Mouse (Mus musculus): ENCODE data around the gene Gast.
A peak's percentile ranks its signal among the peaks of the same experiment; 100 is the strongest.
"Not testable (repeated sequence)": the region's sequence is repeated elsewhere in the genome, so short reads cannot be mapped to it uniquely, and the experiment has no call there.

Gene Gast

DNA sequence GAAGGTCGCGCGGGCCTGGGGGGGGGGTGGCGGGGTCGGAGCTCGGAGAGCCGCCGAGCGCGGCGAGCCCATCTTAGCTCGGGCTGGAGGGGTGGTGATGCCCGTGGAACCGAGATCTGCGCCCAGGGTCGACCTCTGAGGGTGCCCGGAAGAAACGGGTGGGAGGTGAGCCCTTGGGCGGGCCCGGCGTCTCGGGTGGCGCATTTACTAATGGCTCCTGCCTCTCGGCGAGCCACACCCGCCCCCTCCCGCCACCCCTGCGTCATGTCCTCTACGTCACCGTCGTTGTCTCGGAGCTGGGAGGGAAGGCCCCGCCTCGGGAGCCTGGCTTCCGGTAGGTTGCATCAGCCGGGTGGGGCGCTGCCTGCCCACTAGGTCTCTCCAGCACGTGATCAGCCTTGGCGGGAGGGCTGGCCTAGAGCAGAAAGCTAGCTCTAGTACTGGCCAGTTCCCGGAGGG lies 14.0 kb upstream of the Gast start:
- peak; percentile 82 for ATAC-seq (ENCODE audit: insufficient number of reproducible peaks, low FRiP score, low TSS enrichment)

DNA sequence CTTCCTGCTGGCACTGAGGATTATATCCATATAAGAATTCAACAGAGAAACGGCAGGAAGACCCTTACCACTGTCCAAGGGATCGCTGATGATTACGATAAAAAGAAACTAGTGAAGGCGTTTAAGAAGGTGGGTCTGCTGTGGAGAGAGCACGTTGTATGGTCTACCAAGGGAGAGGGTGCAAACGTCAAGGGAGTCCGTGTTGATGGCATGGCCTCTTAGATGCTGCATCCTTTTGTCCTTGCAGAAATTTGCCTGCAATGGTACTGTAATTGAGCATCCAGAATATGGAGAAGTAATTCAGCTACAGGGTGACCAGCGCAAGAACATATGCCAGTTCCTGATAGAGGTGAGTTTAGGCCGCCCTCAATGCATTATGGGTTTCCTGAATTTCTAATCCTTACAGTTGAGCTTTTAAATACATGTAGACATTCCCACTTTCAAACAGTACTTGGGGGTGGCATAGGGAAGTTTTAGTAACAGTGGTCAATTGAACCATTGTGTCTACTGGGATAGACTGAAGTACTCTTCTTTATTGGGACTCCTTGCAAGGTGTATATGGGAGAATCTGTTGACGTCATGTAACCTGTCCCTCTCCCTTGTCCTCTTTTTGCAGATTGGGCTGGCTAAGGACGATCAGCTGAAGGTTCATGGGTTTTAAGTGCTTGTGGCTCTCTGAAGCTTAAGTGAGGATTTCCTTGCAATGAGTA lies 13.4 kb upstream of the Gast start:
- not testable (repeated sequence) for ATAC-seq (ENCODE audit: insufficient number of reproducible peaks, low FRiP score, low TSS enrichment)

DNA sequence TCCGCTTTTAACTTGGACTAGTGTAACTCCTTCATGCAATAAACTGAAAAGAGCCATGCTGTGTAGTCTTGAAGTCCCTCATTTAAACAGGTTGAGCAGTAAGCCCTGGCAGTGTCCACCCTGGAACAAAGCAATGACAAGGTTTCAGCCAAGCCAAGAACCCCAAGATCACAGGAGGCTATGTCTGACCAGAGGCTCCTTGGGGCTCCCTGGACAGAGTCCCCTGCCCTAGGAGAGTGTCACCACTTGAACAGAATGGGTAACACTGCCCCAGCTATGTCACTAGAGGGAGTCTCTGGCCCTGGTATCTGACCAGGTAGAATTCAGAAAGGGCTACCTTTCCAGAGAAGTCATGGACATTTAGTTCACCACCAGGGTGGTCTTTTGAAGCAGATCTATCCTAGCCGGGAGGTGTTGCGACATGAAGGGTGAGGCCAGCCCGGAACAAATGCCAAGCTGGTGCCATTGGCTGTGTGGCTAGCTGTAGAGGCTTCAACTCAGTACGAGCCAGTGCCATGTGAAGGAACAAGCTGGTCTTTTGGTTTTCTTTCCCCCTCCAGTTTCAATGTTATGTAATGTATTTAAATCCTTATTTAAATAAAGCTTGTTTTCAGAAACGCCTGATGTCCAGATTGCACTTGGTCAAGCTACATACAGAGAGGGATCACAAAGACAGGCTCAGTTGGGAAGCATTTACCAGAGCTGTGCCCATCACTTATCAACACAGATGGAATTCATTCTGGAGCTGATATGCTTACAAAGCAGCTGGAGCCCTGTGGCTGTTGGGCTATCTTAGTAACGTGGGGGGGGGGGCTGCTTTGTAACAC lies 12.5 kb upstream of the Gast start:
- not testable (repeated sequence) for ATAC-seq (ENCODE audit: insufficient number of reproducible peaks, low FRiP score, low TSS enrichment)

DNA sequence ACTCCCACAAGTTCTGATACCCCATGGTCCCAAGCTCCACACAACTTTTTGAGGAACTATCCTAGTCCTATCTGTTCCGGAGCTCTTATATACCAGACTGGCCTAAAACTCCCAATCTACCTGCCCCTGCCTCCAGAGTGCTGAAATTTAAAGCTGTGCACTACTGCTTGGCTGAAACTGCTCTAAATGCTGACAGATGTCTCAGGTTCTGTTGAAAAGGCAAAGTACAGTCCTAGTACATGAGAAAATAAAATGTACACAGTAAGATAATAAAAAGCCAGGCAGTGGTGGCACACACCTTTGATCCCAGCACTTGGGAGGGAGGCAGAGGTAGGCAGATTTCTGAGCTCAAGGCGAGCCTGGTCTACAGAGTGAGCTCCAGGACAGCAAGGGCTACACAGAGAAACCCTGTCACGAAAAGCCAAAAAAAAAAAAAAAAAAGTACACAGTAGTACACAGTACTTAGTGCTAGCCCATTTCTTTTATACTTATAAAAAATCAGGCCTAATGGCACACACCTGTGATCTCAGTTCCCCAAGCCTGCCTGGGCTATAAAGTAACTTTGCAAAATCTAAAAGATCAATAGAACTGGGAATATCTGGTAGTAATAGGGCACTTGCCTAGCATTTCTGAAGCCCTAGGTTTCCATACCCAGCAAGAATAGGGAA lies 11.5 kb upstream of the Gast start:
- ATAC-seq (ENCODE audit: insufficient number of reproducible peaks, low FRiP score, low TSS enrichment), result no peak

DNA sequence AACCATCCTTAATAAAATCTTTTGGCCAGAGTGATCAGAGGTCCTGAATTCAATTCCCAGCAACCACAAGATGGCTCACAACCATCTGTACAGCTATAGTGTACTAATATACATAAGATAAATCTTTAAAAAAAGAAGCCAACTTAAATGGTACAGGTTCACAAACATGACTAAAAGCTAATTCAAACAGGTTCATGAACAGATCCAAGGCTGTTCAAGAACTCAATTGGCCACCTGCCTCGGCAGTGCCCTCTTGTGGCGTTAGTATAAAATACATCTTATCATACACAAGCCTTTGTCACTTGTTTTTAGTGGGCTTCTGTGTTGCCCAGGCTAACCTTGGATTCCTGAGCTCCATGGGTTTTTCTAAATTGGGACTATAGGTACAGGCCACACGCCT lies 10.6 kb upstream of the Gast start:
- no peak for ATAC-seq (ENCODE audit: insufficient number of reproducible peaks, low FRiP score, low TSS enrichment)

DNA sequence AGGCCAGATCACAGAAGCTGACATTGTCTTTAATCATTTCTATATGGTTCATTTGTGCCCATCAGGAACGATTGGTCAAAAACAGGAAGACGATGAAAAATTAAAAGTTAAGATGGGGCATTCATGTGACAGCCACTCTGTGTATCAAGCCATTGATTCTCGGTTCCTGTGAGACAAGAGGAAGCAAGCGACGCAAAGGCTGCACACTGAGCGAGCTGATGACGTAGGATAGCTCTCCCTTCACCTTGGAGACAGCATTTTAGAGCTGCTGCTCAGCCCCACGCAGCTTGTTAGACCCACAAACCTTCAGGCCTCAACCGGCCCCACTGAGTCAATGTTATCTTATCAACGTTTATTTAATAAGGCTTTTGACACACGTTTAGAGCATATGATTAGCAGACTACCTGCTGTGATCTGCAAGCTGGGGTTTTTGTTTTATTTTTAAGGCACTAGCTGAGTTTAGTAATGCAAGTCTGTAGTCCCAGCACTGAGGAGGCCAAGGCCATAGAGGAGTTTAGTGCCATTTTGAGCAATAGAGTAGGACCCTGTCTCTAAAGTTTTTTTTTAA lies 9.1 kb upstream of the Gast start:
- ATAC-seq (ENCODE audit: insufficient number of reproducible peaks, low FRiP score, low TSS enrichment), result no peak

DNA sequence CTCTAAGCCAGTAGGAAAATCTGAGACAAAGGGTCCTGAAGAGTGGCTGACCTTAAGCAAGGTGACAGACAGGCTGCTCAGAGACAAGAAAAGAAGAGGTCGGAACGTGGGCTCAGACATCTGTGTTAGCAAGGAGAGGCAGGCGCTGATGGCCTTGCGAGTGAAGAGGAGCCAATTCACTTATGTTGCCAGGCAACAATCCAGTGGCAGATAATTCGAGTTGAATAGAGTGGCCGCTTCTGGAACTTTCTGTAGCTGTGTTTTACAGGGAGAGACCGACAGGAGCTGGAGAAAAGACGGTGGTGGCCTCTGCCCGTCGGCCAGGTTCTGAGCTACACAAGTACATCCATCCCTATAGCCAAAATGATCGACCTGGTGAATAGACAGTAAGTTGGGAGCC lies 6.9 kb upstream of the Gast start:
- ATAC-seq (ENCODE audit: insufficient number of reproducible peaks, low FRiP score, low TSS enrichment), result no peak

DNA sequence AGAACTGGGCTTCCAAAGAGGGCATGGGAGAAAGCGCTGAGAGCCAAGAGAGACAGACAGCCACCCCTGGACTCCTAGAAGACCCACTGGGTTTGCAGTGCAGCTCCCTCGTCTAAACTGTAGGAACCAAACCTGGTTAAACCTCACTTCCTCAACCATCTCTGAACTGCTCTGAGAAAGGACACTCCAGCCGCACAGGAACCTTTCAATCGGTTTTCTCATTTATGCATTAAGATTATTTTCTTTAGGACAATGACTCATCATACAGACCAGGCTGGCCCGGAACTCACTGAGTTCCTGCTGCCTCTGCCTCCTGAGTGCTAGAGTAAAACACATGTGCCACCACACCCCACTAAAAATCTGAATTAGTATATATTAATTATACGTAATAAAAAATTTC lies 6.4 kb upstream of the Gast start:
- no peak for ATAC-seq (ENCODE audit: insufficient number of reproducible peaks, low FRiP score, low TSS enrichment)

DNA sequence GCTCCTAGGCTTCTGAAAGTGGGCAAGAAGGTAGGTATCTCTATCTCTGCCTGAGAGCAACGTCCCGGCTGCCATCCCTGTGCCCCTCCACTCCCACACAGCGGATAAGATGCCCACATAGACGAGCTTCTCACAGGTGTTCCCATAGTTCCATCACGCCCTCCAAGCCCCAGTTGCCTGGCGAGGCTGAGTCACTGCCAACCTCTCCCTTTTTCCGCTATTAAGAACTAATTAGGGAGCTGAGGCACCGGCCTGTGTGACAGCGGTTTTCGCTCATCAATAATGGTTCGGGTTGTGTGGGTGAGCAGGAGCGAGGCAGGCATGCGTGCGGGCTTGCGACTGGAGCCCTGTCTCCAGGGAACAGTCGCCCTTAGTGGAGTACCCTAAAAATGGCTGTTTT lies 4.0 kb upstream of the Gast start:
- ATAC-seq (ENCODE audit: insufficient number of reproducible peaks, low FRiP score, low TSS enrichment), result no peak

DNA sequence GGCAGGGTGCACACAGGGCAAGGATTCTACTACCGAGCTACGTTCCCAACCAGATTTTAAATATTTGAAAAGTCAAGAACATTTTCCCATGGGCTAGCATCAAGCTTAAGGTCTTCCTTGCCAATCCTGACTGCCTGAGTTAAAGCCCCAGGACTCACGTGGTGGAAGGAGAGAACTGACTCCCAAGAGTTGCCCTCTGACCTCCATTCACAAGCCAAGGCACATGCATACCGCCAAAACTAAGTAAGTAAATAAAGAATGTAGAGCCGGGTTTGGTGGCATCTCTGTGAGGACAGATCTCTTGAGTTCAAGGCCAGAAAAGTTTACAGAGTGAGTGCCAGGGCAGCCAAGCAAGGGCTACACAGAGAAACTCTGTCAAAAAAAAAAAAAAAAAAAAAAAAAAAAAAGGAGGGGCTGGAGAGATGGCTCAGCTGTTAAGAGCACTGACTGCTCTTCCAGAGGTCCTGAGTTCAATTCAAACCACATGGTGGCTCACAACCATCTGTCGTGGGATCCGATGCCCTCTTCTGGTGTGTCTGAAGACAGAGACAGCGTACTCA lies 3.3 kb upstream of the Gast start:
- ATAC-seq (ENCODE audit: insufficient number of reproducible peaks, low FRiP score, low TSS enrichment), result not testable (repeated sequence)

DNA sequence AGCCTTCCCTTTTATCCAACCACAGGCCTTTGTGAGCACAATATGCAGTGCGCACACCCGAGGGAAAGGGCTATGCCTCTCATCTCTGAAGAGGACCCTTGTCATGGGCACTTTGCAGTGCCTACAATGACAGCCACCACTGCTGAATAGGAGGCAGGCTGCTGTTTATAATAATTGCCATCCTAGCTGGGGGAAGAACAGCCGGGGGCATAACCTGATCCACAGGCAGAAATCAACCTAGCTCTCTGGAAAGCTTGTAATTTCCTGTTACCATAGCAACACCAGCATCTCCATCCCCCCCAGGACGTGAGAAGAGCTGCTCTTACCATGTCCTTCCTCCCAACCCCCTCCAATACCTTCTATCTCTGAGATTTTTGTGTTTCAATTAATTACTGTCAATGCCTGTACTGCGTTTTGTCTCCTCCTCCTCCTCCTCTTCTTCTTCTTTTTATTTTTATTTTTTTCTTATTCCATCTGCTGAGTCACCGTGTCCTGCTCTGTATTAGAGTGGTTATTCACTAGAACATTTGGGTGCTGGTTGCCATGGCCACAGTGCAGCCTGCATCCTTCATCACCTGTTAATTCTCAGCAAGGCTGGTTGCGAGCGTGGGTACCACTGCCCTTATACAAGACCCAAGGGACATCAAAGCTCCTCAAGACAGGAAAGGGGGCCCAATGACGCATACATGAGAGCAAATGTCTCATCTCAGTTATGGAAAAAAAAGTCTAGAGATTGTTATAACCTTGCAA lies 1.3 kb upstream of the Gast start:
- ATAC-seq (ENCODE audit: insufficient number of reproducible peaks, low FRiP score, low TSS enrichment), result no peak

DNA sequence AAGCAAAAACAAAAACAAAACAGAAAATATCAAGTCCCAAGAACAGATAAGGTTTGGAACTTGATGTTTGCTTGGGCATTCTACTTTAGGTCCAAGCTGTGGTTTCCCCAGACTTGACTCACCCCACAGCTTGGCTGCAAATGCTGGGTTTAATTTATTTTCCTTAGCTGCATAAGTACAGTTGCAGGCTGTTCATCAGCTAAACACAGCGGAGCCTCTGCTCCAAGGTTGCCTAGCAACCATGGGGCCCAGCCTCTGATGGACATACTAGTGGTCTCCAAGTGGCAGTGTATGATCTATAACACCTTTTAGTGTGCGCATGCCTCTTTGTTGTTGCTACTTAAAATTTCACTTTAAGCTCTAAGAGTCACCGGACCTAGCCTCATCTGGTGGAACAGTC lies 1.5 kb downstream of the Gast start:
- ATAC-seq (ENCODE audit: insufficient number of reproducible peaks, low FRiP score, low TSS enrichment), result no peak

DNA sequence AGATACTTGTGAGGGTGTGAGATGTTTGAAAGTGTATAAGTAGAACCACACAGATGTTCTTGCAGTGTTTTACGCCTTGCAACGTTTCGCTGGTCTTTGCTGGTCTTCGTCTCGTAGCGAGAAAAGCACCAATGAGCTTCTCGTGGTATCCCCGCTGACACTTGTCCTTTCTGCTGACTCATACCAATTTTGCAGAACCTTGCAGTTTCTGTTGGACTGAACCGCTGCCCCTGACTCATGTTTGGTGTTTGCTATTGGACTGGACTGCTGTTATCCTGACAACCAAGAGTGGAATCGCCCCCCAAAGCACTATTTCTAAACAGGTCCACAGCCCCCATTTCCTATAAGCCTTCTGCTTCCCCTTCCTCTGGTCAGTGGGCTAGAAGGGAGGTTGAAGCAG lies 10.1 kb downstream of the Gast start:
- no peak for ATAC-seq (ENCODE audit: insufficient number of reproducible peaks, low FRiP score, low TSS enrichment)

DNA sequence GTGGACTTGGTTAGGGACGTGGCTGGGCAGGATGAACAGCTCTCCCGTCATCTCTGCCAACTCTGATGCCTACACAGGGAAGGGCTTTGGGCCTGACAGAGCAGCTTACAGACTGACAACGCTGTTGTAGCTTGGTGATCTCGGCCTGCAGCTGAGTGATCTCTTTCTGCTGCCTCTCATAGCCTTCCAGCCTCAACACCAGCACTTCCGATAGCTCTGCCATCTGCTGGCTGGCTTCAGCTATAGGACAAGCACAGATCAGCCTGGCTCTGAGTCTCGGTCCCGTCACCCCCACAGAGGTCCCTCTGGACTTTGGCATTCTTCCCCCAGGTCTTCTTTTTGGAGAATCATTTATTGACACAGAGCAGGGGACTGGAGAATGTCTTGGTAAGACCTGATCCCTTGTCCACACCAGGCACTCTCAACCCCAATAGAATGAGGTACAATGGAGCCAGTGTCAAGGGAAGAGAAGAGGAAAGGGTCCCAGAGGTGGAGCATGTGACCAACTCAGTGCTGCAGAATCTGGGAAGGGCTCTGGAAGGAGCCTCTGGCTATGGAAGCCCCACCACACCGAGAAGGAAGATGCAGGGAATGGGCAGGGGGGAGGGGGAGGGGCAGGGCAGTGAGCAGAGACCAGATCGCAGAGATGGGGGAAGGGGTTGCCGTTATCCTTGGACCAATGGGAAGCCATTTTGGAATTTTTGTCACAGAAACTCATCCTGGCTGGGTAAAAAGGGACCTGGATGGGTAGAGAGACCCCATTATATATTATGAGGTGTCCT lies 18.1 kb downstream of the Gast start:
- ATAC-seq (ENCODE audit: insufficient number of reproducible peaks, low FRiP score, low TSS enrichment), result no peak

DNA sequence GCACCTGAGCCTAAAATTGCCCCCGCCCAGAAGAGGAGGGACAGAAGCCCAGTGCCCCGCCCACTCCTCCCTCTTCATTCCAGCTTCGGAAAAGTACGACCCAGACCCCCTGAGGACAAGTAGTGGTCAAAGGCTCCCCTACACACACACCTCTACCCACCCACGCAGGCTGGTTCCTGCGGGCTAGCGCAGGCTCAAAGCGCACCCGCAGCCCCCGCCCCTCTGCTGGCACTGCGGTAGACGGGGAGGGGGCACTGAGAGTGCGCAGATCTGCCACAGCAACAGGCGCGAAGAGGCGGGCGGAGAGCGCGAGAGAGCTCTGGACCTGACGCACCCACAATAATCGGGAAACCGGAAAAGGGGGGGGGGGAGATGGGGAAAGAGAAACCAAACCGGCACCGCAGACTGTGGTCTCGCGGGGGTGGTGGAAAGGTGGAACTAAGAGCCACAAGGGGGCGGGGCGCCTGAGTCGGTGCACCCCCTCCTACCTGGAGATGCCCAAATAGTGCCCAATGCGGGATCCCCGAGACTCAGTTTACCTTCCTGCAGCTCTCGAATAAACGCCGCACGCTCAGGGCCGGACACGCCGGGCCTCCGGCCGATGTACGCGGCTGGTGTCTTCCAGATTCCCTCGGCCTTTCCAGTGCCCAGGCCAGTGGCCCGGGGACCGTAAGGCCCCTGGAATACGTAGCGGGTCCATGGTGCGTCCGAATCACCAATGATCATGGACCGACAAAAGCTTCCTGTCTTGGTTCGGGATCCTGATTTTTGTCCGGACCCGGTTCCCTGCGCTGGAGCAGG lies 21.1 kb downstream of the Gast start:
- peak; percentile 28; the same call in 1 of the 2 replicates for ATAC-seq (ENCODE audit: insufficient number of reproducible peaks, low FRiP score, low TSS enrichment)

DNA sequence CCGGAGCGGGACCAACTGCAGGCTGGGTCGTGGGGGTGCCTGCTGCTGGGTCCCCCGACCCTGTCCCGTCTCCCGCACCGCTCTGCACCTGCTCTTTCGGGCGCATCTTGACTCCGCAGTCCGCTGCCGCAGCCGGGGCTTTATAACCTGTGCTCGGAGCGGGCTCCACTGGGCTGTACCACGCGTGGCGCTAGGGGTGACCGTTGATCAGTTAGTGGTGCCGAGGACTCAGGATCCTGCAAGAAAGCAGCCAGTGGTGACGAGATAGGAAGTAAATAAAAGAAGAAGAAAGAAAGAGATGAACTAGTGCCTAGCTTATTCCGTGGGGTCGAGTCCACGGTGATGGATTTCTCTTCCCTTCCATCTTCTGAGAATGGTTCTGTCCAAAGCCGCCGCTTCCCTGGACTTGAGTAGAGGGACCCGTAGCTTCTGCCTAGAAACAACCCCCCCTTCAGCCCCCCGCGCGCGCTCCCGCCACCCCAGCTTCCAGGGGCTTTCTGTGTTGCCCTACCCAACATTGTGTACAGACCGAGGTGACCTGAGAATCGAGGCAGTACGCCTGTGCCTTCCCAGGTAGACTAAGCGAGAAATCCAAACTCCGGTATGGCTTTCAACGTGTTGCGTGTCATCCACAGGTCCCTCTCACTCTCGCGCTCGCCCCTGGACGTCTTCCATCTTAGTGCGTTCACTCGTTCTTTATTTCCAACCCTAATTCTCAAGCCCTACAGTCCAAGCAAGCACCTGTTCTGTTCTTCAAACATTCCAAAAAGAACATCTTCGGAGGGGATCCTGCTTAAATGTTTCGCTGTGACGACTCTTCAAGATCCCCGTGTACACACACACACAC lies 22.0 kb downstream of the Gast start, which contains the start of gene Hap1:
Gene Hap1, minus strand, starts transcription at position 157 of the 847 bp plus-strand sequence.
- ATAC-seq (ENCODE audit: insufficient number of reproducible peaks, low FRiP score, low TSS enrichment), result peak; percentile 52; the same call in 1 of the 2 replicates

DNA sequence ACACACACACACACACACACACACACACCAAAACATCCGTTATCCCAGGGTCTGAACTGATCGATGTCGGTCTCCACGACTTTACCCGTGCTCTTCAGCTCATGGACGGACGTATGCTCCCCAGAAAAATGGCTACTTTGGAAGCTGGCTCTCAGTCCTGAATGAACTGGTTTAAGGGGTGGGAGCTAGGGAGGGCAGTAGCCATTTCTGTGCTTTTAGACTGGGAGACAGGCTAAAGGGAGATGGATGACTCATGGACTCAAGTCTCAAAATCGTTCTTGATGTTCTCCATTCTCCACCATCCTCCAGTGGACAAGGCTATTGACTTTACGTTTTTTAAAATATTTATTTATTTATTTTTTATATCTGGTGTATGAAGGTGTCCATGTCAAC lies 22.6 kb downstream of the Gast start:
- ATAC-seq (ENCODE audit: insufficient number of reproducible peaks, low FRiP score, low TSS enrichment), result no peak
